In the genomic region with DNA sequence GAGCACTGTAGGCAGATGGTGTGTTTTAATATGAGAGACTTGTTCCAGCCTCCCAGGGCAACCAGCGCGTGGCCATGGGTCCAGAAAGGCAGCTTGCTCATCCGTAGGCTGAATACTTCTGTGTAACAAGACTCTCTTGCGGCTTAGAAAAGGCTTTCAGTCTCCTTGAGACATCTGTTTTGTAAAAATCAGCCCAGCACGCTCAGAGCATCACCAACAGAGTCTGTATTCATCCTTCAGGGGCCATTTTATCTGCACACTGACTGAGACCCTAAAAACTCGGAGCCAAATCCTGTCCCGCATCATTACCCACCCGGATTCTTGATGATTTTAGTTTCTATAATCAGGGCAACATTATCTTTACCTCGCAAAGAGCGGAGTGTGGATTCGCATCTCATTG, we compare ENCODE assay signal across 8 mouse cellular contexts.
DNase-seq lines count a peak whose midpoint lies in the region; ATAC-seq lines count a peak whose summit lies in the region.

No protein-coding gene starts in this region.

- H3K4me2 ChIP-seq in limb, embryonic 12.5 days, result no peak overlapping the region
- H3K4me2 ChIP-seq in midbrain, embryonic 11.5 days, result no peak overlapping the region

- peak; percentile 42; the same call in 1 of the 2 replicates for ATAC-seq in limb, embryonic 12.5 days (ENCODE audit: insufficient number of reproducible peaks, insufficient read depth, low FRiP score, low TSS enrichment, low read depth)
- ATAC-seq in midbrain, embryonic 11.5 days (ENCODE audit: low FRiP score), result peak; percentile 48; the same call in 1 of the 2 replicates
- no peak for ATAC-seq in inflammation-experienced regulatory T-cells, adult 6 months

- no peaks in the 10 kb centered on the region for H3K36me3 ChIP-seq in limb, embryonic 12.5 days
- H3K36me3 ChIP-seq in limb, embryonic 10.5 days, result no peaks in the 10 kb centered on the region
- H3K36me3 ChIP-seq in midbrain, embryonic 11.5 days (ENCODE audit: control insufficient read depth, insufficient read depth, low read length), result no peaks in the 10 kb centered on the region

- H3K27ac ChIP-seq in limb, embryonic 12.5 days, result peak overlapping the region; percentile 17; the same call in 1 of the 2 replicates
- no peak overlapping the region for H3K27ac ChIP-seq in limb, embryonic 10.5 days
- no peak overlapping the region for H3K27ac ChIP-seq in midbrain, embryonic 11.5 days (ENCODE audit: low read depth, low read length)

- DNase-seq in limb, embryonic 10.5 days (ENCODE audit: low spot score), result no peak
- peak; percentile 18 to 24 for DNase-seq in frontal cortex, postnatal 36 days (ENCODE audit: low spot score in 2 of 2)
- DNase-seq in midbrain, embryonic 11.5 days (ENCODE audit: low spot score, missing footprints), result peak; percentile 85
- DNase-seq in telencephalon, adult 2 months (ENCODE audit: low read depth, low spot score), result peak; percentile 17
- no peak for DNase-seq in adrenal gland, postnatal 14 days
- no peak for DNase-seq in testis, postnatal 10 days (ENCODE audit: low spot score)

- H3K27me3 ChIP-seq in limb, embryonic 12.5 days, result no peaks in the 10 kb centered on the region
- no peaks in the 10 kb centered on the region for H3K27me3 ChIP-seq in limb, embryonic 10.5 days (ENCODE audit: low read depth, poor library complexity, severe bottlenecking)
- no peaks in the 10 kb centered on the region for H3K27me3 ChIP-seq in midbrain, embryonic 11.5 days (ENCODE audit: control insufficient read depth, insufficient read depth, low read length)

- WGBS in limb, embryonic 12.5 days, result 74% methylated on average over 11 of the region's 11 CpGs
- 81% methylated on average over 11 of the region's 11 CpGs for WGBS in limb, embryonic 10.5 days
- 55% methylated on average over 11 of the region's 11 CpGs for WGBS in midbrain, embryonic 11.5 days

- H3K4me1 ChIP-seq in limb, embryonic 12.5 days (replicated peaks), result peaks cover 11% of the 10 kb centered on the region; the same call in 1 of the 2 replicates
- H3K4me1 ChIP-seq in limb, embryonic 10.5 days, result peaks cover 8% of the 10 kb centered on the region; the same call in 1 of the 2 replicates
- no peaks in the 10 kb centered on the region for H3K4me1 ChIP-seq in midbrain, embryonic 11.5 days (ENCODE audit: control insufficient read depth, insufficient read depth, low read length)

- H3K9ac ChIP-seq in limb, embryonic 12.5 days (replicated peaks), result no peak overlapping the region
- no peak overlapping the region for H3K9ac ChIP-seq in midbrain, embryonic 11.5 days (ENCODE audit: low read length)

- no peaks in the 10 kb centered on the region for H3K9me3 ChIP-seq in limb, embryonic 12.5 days
- H3K9me3 ChIP-seq in limb, embryonic 10.5 days (replicated peaks), result no peaks in the 10 kb centered on the region
- H3K9me3 ChIP-seq in midbrain, embryonic 11.5 days (ENCODE audit: control insufficient read depth, low read length), result no peaks in the 10 kb centered on the region

- H3K4me3 ChIP-seq in limb, embryonic 12.5 days (replicated peaks), result no peak overlapping the region
- H3K4me3 ChIP-seq in limb, embryonic 10.5 days, result no peak overlapping the region
- H3K4me3 ChIP-seq in midbrain, embryonic 11.5 days (ENCODE audit: low read depth, low read length), result no peak overlapping the region

Comparison
In these comparisons a context has a peak if more than half of its experiments do, and no peak if none do; other contexts are left out.
1. DNase-seq: peak in frontal cortex, postnatal 36 days (2 of 2), midbrain, embryonic 11.5 days (single experiment) and telencephalon, adult 2 months (single experiment); none in limb, embryonic 10.5 days (single experiment), adrenal gland, postnatal 14 days (single experiment) and testis, postnatal 10 days (single experiment).